Mouse (Mus musculus): ENCODE results near the gene Nhsl1.
A peak's percentile ranks its signal among the peaks of the same experiment; 100 is the strongest.
"Not testable (repeated sequence)": the region's sequence is repeated elsewhere in the genome, so short reads cannot be mapped to it uniquely, and the experiment has no call there.

Gene Nhsl1

GRCm38 (mm10) chr10:18448896-18449295, 130.1 kb downstream of the Nhsl1 start:
- DNase-seq: not testable (repeated sequence)

GRCm38 (mm10) chr10:18453380-18453779, 134.6 kb downstream of the Nhsl1 start:
- peak; percentile 82 for DNase-seq

- DNase-seq: peak; percentile 58
These were observed 135.4 kb downstream of the Nhsl1 start for GRCm38 (mm10) chr10:18454161-18454560.

GRCm38 (mm10) chr10:18455301-18455920, 136.6 kb downstream of the Nhsl1 start:
- DNase-seq: no peak

GRCm38 (mm10) chr10:18457808-18458475, 139.2 kb downstream of the Nhsl1 start:
- no peak for DNase-seq

- DNase-seq: no peak
These were observed 142.6 kb downstream of the Nhsl1 start for GRCm38 (mm10) chr10:18461336-18461735.

- no peak for DNase-seq
These were observed 144.5 kb downstream of the Nhsl1 start for GRCm38 (mm10) chr10:18463071-18463841.

GRCm38 (mm10) chr10:18468396-18468795, 149.6 kb downstream of the Nhsl1 start:
- no peak for DNase-seq

- peak; percentile 11 for DNase-seq
These were observed 150.7 kb downstream of the Nhsl1 start for GRCm38 (mm10) chr10:18469279-18470135.

GRCm38 (mm10) chr10:18470351-18471060, 151.7 kb downstream of the Nhsl1 start:
- no peak for DNase-seq

GRCm38 (mm10) chr10:18471648-18472047, 152.9 kb downstream of the Nhsl1 start:
- no peak for DNase-seq

GRCm38 (mm10) chr10:18475126-18475525, 156.3 kb downstream of the Nhsl1 start:
- no peak for DNase-seq

GRCm38 (mm10) chr10:18478294-18478693, 159.5 kb downstream of the Nhsl1 start:
- DNase-seq: no peak

GRCm38 (mm10) chr10:18479285-18479684, 160.5 kb downstream of the Nhsl1 start:
- no peak for DNase-seq

GRCm38 (mm10) chr10:18480836-18481235, 162.1 kb downstream of the Nhsl1 start:
- no peak for DNase-seq

- no peak for DNase-seq
These were observed 163.9 kb downstream of the Nhsl1 start for GRCm38 (mm10) chr10:18482558-18483141.

- no peak for DNase-seq
These were observed 164.9 kb downstream of the Nhsl1 start for GRCm38 (mm10) chr10:18483658-18484057.

GRCm38 (mm10) chr10:18484731-18485130, 165.9 kb downstream of the Nhsl1 start:
- DNase-seq: no peak

GRCm38 (mm10) chr10:18488239-18488803, 169.5 kb downstream of the Nhsl1 start:
- no peak for DNase-seq

GRCm38 (mm10) chr10:18489936-18490335, 171.2 kb downstream of the Nhsl1 start:
- DNase-seq: no peak

GRCm38 (mm10) chr10:18491952-18492351, 173.2 kb downstream of the Nhsl1 start:
- no peak for DNase-seq
